Mouse (Mus musculus): Measurements from ENCODE around the gene Ifit1.

Ifit1 gene

DNA sequence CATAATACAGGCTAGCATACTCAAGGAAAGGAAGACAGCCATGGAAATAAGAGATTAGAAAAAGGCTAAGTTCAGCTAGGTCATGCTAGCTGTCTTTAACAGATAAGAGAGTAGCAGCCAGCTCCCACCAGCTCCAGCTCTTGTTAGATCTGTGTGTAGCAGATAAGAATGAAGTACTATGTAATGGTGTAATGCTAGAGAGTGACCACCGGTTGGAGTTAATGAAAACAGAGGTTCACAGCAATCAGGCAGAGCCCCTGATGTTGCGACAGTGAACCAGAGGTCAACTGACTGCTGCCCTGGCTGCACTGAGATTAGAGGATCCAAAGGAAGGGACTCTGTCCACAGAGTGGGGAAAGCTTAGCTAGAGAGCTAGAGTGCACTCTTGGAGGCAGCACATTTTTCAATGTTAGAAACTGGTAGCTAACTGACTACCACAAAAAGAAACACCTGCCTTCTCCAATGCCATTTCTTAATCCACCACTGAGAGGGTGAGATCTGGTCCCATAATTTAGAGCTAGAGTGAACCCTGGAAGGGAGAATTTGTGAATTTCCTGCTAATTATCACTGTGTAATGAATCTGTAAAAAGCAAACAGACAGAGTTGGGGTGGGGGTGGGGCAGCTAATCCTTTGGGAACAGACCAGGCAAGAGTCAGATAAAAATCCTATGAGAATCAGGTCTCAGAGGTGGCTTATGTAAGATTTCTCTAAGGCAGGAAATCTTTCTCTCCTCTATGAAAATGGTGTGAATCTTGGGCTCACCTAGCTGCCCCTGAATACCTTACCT lies 16.0 kb downstream of the Ifit1 start:
- DNase-seq = no peak

DNA sequence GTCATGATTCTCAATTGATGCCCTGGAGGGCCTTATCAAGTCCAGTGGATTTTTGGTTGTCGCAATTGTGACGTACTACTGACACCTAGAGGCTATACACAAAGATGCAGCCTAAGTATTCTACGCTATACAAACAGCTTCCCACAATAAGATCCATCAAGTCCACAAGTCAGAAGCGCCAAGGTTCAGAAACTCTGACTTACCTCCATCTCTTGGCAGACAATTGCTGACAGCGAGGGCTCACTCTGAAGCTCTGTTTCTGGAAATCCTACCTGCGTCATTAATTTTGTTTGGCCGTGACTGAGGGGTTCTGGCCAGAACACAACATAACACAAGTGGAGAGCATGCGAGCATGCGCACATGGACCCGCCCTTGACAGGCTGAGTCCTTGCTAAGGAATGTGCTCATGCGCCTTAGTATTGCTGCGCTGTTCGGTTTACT lies 21.4 kb downstream of the Ifit1 start:
- DNase-seq = peak; percentile 71 to 75

DNA sequence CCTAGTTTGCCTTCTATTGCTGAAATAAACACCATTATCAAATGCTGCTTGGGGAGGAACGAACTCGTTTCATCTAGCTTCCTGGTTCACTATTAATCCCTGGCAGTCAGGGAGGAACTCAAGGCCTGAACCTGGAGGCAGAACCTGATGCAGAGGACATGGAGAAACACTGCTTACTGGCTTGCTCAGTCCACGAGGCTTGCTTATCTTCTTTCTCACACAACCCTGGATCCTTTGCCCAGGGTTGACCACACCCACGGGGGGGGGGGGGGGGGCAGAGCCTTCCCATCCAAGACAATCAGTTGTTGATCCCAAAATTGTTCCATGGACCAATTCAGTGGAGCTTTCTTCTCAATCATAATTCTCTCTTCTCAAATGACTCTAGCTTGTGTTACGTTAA lies 22.1 kb downstream of the Ifit1 start:
- DNase-seq = no peak

DNA sequence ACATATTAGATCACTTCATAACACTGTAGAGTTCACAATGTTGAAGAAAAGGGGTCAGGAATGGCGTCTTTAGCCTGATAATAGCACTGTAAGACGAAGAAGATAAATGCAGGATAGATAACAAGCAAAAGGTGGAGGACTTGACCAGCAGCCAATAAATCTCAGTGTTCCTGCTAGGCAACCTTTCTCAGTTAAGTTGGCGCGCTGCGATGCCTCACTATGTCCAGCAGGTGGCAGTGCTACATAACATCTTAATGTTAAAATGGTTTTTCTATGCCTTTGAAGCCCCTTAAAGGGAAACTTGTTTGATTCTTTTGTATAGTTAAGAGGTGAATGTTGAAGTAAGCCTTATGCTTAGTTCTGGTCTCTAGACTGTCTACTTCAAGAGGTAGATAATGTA lies 25.5 kb downstream of the Ifit1 start:
- DNase-seq = peak; percentile 82 to 89

DNA sequence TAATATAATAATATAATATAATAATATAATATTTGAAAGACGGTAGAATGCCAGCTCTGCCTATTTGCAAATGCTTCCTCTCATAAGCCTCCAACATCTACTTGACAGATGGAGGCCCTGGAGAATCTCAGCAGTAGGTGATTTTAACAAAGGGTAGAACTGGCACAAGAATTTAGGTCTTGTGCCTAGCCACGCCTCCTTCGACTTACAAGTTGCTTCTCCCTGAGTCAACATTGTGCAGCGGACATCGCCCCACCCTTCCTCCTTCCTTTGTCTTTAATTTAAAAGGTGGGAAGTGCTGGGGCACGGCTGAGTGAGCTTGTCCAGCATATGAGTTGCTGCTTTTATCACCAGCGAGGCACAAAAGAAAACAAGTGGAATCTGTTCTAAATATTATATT lies 32.8 kb downstream of the Ifit1 start:
- DNase-seq = peak; percentile 33 to 54

DNA sequence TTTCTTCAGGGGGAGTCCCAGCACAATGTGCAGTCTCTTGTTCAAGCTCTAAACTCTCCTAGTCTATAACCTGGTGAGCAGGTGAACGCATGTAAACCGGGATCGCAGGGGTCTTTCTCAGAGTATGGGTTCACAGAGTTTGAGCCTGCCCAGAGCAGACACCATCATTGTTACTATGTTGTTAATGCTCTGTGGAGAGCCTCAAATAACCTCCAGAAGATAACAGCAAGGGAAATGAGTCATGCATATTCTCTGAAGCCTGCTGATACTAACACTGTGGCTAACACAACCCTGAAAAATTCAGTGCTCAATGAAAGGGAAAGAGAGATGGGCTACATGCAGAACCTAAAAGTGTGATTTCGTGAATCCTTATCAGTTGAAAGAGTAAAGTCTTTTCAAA lies 37.8 kb downstream of the Ifit1 start:
- no peak for DNase-seq

DNA sequence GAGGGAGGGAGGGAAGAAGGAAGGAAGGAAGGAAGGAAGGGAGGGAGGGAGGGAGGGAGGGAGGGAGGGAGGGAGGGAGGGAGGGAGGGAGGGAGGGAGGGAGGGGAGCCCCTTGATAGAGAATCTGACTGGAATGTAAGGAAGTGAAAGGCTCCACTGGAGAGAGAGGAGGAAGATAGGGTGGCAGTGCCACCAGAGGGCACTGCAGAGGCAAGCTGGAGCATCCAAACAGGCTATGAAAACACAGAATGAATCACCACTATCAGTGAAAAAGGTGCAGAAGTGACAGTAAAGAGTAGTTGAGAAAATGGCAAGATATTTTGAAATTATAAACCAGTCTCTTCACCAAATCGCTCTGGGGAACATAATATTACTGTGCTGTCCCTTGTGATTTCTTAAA lies 44.2 kb downstream of the Ifit1 start:
- peak; percentile 62 to 71 for DNase-seq

DNA sequence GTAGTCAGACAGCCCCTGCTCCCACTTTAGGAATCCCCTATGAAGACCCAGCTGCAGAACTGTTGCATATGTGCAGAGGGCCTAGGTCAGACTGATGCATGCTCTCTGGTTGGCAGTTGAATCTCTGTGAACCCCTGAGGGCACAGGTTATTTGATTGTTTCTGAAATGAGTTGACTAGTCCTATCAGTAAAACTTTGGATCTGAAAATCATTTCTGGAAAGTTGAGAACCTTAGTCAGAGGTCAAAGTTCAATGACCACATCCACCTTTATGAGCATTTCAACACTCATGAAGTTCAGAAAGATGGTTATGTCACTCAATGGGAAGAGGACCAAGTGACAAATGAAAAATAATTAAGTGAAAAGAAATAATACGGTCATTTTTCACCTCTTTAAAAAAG lies 44.9 kb downstream of the Ifit1 start:
- DNase-seq = no peak

DNA sequence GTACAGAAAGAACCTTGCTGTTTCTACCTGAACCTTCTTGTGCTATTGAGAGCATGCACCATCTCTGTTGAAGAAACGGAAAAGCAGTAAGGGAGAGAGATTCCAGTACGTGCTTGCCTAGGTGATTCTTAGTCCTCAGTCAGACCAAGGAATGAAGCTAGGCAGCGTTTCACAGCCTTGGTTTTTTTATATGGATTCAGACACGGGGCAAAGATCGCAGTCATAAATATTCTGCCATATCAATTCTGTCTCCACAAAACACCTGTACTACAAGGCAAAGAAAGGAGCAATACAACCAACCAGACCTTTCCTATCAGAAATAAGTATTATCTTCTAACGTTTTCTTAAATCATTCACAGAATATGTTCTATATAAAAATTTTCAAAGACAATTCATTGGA lies 50.7 kb downstream of the Ifit1 start:
- no peak for DNase-seq

DNA sequence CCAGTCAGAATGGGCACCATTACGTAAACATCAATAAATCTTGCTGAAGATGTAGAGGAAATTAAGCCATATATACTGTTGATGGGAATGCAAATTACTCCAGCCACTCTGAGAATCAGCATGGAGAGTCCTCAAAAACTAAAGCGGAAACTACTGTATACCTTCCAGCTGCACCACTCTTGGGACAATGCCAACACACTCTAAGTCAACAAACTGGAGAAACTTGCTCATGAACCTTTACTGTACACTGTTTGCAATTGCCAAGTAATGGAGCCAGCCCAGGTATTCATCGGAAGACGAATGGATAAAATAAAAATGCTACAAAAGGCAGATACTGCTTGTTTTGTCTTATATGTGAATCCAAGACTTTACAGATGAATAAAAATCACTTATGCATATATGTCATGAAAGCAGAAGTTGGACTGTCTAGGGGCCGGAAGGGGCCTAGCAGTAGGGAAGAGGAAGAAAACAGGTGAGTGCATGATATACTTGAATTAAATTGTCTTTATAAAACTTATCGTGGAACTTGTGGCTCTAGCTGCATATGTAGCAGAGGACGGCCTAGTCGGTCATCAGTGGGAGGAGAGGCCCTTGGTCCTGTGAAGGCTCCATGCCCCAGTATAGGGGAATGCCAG lies 55.8 kb downstream of the Ifit1 start:
- no peak for DNase-seq

DNA sequence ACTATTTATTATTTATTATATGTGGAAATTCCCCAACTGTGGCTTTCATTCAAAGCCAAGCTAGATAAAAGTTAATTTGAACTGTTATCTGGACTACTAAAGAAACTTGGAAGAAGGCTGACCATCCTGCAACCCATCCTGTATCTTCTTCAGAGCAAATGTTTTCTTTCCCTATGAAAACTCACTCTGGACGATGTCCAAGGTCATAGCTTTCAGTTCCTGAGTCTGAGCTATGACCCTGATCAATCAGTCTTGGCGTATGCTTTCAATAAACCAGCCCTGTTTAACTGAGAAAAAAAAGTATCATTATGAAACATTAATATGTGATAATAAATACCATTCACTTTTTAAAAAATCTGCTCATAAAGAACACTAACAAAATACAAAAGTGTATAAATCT lies 56.8 kb downstream of the Ifit1 start:
- DNase-seq = no peak

DNA sequence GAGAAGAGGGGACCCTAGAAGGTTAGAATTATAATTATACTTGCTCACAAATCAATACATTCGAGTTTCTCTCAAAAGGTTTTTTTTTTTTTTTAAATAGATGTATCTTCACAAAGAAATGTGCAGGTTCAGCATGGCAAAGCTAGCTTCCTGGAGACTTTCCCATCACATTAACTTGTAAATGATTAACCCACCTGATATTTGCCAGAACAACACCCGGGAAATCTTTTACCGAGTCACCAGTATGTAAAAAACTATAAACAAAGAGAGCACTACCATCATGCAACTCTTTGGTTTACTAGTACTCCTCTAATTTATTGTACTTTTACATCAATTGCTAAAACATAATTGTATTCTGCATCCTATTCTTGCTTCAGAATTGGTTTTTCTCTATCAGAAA lies 57.8 kb downstream of the Ifit1 start:
- no peak for DNase-seq

DNA sequence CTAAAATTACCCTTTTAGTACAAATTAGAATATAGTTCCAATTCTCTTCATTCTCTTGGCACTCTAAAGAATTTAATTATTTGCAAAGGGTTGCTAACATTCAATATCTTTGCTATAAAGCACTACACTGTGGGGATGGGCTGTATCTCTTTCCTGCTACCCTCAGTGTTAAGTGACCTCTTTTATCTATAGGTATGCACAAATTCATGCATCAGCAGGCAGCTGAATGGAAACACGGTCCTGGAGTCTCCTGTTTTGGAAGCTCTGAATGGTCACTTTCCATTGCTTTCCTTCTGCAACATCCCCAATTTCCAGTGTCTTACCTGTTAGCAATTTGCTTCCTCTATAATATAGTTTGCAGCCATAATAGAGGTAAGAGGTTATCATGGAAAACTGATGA lies 58.2 kb downstream of the Ifit1 start:
- no peak for DNase-seq

DNA sequence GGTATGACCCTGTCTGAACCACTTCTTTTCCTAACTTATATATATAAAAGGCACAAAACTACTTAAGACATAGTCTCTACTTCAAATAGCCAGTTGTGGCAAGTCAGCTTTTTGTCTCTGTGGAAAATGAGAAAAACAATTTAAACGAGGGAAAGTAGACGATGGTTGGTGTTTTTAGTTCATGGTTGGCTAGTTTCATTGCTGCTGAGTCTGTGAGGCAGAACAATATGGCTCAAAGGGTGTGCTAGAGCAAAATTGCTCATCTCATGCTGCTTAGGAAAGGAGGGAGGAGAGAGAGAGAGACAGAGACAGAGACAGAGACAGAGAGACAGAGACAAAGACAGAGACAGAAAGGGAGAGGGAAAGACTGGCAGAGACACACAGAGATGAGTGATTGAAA lies 58.6 kb downstream of the Ifit1 start:
- DNase-seq = no peak

All from cerebellum, postnatal 14 days (tissue).